Mouse (Mus musculus) midbrain, embryonic 16.5 days (tissue): ENCODE data around the gene Rhog. TPM values are rescaled to one million over a fixed set of nuclear protein-coding genes. Genes with fewer than 3 reads are reported as not detected.
A peak's percentile ranks its signal among the peaks of the same experiment; 100 is the strongest.

Experiments
- ATAC-seq: fragments of 200-750 bp; cut with Nextera tagmentation; 2 replicates; pipeline ENCODE4 v1.8.0; 2017; ENCODE audit warnings: moderate TSS enrichment
- H3K27ac ChIP-seq: fragments of 300-500 bp; sonication (generic); 2 replicates; pipeline ENCODE4 v1.5.1; 2014; ENCODE audit warnings: mild to moderate bottlenecking, low read length, mixed read lengths
- H3K27me3 ChIP-seq: fragments of 300-500 bp; sonication (generic); 2 replicates; pipeline ENCODE4 v1.6.1; 2014; ENCODE audit warnings: low read depth, low read length, mixed read lengths; ENCODE audit not compliant: control insufficient read depth, insufficient read depth
- H3K36me3 ChIP-seq: fragments of 300-500 bp; sonication (generic); 2 replicates; pipeline ENCODE4 v1.6.1; 2014; ENCODE audit warnings: mild to moderate bottlenecking, low read length, moderate library complexity, mixed read lengths; ENCODE audit not compliant: control insufficient read depth, insufficient read depth
- H3K4me1 ChIP-seq: fragments of 300-500 bp; sonication (generic); 2 replicates; pipeline ENCODE4 v1.6.1; 2014; ENCODE audit warnings: mild to moderate bottlenecking, low read length, mixed read lengths; ENCODE audit not compliant: control insufficient read depth, insufficient read depth
- H3K4me2 ChIP-seq: fragments of 300-500 bp; sonication (generic); 2 replicates; pipeline ENCODE4 v1.6.1; 2014; ENCODE audit warnings: mild to moderate bottlenecking, low read length, mixed read lengths
- H3K4me3 ChIP-seq: fragments of 300-500 bp; sonication (generic); 2 replicates; pipeline ENCODE4 v1.5.1; 2014; ENCODE audit warnings: low read depth, mild to moderate bottlenecking, low read length, moderate library complexity, mixed read lengths
- H3K9ac ChIP-seq: fragments of 300-500 bp; sonication (generic); 2 replicates; pipeline ENCODE4 v1.6.1; 2014; ENCODE audit warnings: low read depth, low read length, mixed read lengths
- H3K9me3 ChIP-seq: fragments of 300-500 bp; sonication (generic); replicated peaks from 2 replicates; pipeline ENCODE4 v1.6.1; 2014; ENCODE audit warnings: mild to moderate bottlenecking, low read length, mixed read lengths; ENCODE audit not compliant: control insufficient read depth, poor library complexity, severe bottlenecking
- WGBS: fragments of 180-500 bp; shearing (Covaris S2); extraction: QIAGEN DNeasy Blood & Tissue Kit; methylation state at CpG from one replicate; pipeline ENCODE4 v1.1.7; 2014; 5-methylcytosine and 5-hydroxymethylcytosine counted together
- polyA plus RNA-seq: library from polyadenylated mRNA; unstranded; fragments of >200 nt; fragmentation: Nextera tagmentation; extraction: Ambion mirVana; gene quantifications from 2 replicates; pipeline ENCODE4 v1.2.1, GENCODE M21; 2015

Gene Rhog
- polyA plus RNA-seq, 1 experiment from 2014 or later, result 12.8 TPM

- no peak overlapping the region for H3K27ac ChIP-seq
- 2% methylated on average over 7 of the region's 13 CpGs for WGBS
- ATAC-seq, result peak; percentile 75
Measured at GRCm38 (mm10) chr7:102222336-102222735, 33.5 kb downstream of the Rhog start.

GRCm38 (mm10) chr7:102221899-102222298 is 34.0 kb downstream of the Rhog start:
- ATAC-seq, result 0 out of 2 replicates have a peak, but pooled peaks have one; percentile 6
- H3K27me3 ChIP-seq, result no peaks in the 10 kb centered on the region
- WGBS, result 60% methylated on average over 1 of the region's 1 CpGs
- H3K4me3 ChIP-seq, result no peak overlapping the region
- H3K4me2 ChIP-seq, result peak overlapping the region; percentile 70
- no peaks in the 10 kb centered on the region for H3K36me3 ChIP-seq
- no peaks in the 10 kb centered on the region for H3K9me3 ChIP-seq
- H3K27ac ChIP-seq, result no peak overlapping the region
- H3K4me1 ChIP-seq, result peaks cover 4% of the 10 kb centered on the region
- H3K9ac ChIP-seq, result no peak overlapping the region

More at GRCm38 (mm10) chr7:102222336-102222735, 33.5 kb downstream of the Rhog start:
- Histone ChIP-seq H3K4me2 (peak overlapping the region; percentile 70), H3K4me3 (peak overlapping the region; percentile 77), H3K9ac (peak overlapping the region; percentile 84), H3K27me3 (no peaks in the 10 kb centered on the region), H3K9me3 (no peaks in the 10 kb centered on the region), H3K36me3 (no peaks in the 10 kb centered on the region), H3K4me1 (peaks cover 4% of the 10 kb centered on the region)

GRCm38 (mm10) chr7:102211071-102211470 is 44.8 kb downstream of the Rhog start:
- H3K4me3 ChIP-seq, result peak overlapping the region; percentile 81
- no peaks in the 10 kb centered on the region for H3K9me3 ChIP-seq
- H3K27me3 ChIP-seq, result no peaks in the 10 kb centered on the region
- no peaks in the 10 kb centered on the region for H3K36me3 ChIP-seq
- peaks cover 18% of the 10 kb centered on the region for H3K4me1 ChIP-seq
- WGBS, result 68% methylated on average over 3 of the region's 3 CpGs
- no peak for ATAC-seq
- peak overlapping the region; percentile 88 for H3K27ac ChIP-seq
- peak overlapping the region; percentile 56; the same call in 1 of the 2 replicates for H3K9ac ChIP-seq
- H3K4me2 ChIP-seq, result peak overlapping the region; percentile 56

GRCm38 (mm10) chr7:102209756-102210721 is 45.8 kb downstream of the Rhog start, which contains the start of the genes Nup98 and Pgap2:
Gene Nup98, minus strand, starts transcription at chr7:102210176.
Gene Pgap2, plus strand, starts transcription at chr7:102210208.
- Histone ChIP-seq H3K27ac (peak within 1 kb of the TSS; percentile 95), H3K27me3 (no peaks in the 10 kb centered on the region), H3K4me3 (peak within 1 kb of the TSS; percentile 81), H3K9me3 (no peaks in the 10 kb centered on the region), H3K4me1 (peaks cover 18% of the 10 kb centered on the region), H3K4me2 (peak within 1 kb of the TSS; percentile 91), H3K36me3 (no peaks in the 10 kb centered on the region), H3K9ac (peak within 1 kb of the TSS; percentile 79)
- peak; percentile 99 for ATAC-seq
- 1% methylated on average over 84 of the region's 87 CpGs for WGBS

- Histone ChIP-seq H3K27ac (no peak overlapping the region; the same call in 1 of the 2 replicates), H3K9me3 (no peaks in the 10 kb centered on the region), H3K4me1 (peaks cover 18% of the 10 kb centered on the region), H3K9ac (peak overlapping the region; percentile 79), H3K4me2 (peak overlapping the region; percentile 91), H3K27me3 (no peaks in the 10 kb centered on the region), H3K36me3 (no peaks in the 10 kb centered on the region), H3K4me3 (peak overlapping the region; percentile 81)
- 59% methylated on average over 4 of the region's 4 CpGs for WGBS
- no peak for ATAC-seq
Measured at GRCm38 (mm10) chr7:102208806-102209363, 47.0 kb downstream of the Rhog start.

- Histone ChIP-seq H3K36me3 (no peaks in the 10 kb centered on the region), H3K27me3 (no peaks in the 10 kb centered on the region), H3K4me1 (peaks cover 18% of the 10 kb centered on the region), H3K4me2 (no peak overlapping the region), H3K4me3 (no peak overlapping the region), H3K9ac (no peak overlapping the region), H3K27ac (no peak overlapping the region), H3K9me3 (no peaks in the 10 kb centered on the region)
- 79% methylated on average over 1 of the region's 1 CpGs for WGBS
- no peak for ATAC-seq
Measured at GRCm38 (mm10) chr7:102205646-102206045, 50.2 kb downstream of the Rhog start.

GRCm38 (mm10) chr7:102204296-102204857 is 51.5 kb downstream of the Rhog start:
- Histone ChIP-seq H3K27me3 (no peaks in the 10 kb centered on the region), H3K4me2 (no peak overlapping the region), H3K36me3 (no peaks in the 10 kb centered on the region), H3K27ac (no peak overlapping the region), H3K9me3 (no peaks in the 10 kb centered on the region), H3K4me3 (no peak overlapping the region), H3K4me1 (peaks cover 18% of the 10 kb centered on the region), H3K9ac (no peak overlapping the region)
- WGBS, result 86% methylated on average over 3 of the region's 3 CpGs
- ATAC-seq, result no peak

- no peak overlapping the region for H3K4me2 ChIP-seq
- H3K4me1 ChIP-seq, result no peaks in the 10 kb centered on the region; the same call in 1 of the 2 replicates
- H3K27me3 ChIP-seq, result no peaks in the 10 kb centered on the region
- H3K4me3 ChIP-seq, result no peak overlapping the region
- no peak overlapping the region for H3K9ac ChIP-seq
- ATAC-seq, result no peak
- H3K9me3 ChIP-seq, result no peaks in the 10 kb centered on the region
- no peak overlapping the region for H3K27ac ChIP-seq
- no peaks in the 10 kb centered on the region for H3K36me3 ChIP-seq
Measured at GRCm38 (mm10) chr7:102200996-102201785, 54.7 kb downstream of the Rhog start.
